Comparison of ENCODE assay signal across 8 mouse cellular contexts in the genomic region with DNA sequence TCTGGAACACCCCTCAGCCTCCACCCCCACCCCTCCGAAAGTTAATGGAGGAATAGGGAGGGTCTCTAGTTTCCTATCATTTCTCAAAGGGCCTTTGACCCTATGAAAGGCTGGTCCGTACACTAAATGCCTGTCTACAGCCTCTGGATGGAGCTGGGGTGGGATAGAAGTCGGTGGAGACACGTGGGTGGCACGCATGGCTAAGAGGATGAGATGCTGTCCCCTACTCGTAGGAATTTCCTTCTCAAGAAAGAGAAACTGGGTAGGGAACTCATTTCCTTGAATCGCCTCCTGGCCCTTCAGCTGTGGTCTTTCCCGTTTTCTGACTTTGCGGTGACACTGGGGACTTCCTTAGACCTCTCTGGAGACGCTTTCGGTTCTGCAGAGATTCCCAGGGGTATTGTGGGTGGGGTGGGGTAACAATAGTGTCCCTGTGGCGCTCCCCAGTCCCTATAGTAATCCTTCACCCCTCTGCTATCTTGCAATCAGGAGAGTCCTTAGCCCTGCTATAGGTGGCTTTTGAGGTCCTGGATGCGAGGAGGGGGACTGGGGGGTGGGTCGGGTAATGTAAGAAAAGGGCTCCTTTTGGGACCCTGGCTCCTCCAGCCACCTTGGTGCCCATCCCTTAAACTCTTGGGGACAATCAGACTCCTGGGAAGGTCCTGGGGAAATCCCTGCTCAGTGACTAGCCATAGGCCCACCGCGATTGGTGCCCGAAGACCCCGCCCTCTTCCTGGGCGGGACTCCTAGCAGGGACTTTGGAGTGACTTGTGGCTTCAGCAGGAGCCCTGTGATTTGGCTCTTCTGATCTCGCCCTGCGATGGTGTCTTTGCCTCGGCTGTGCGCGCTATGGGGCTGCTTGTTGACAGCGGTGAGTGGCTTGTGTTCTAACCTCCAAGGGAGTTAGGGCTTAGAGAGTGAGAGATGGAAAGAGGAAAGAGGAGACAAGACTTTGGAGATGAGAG. TPM values are rescaled to one million over a fixed set of nuclear protein-coding genes. Genes with fewer than 3 reads are reported as not detected.
A peak's percentile ranks its signal among the peaks of the same experiment; 100 is the strongest.
DNase-seq lines count a peak whose midpoint lies in the region; ATAC-seq lines count a peak whose summit lies in the region.

A gene (plus strand): TSS at position 740 of the 965 bp plus-strand sequence.

- DNase-seq in ES-CJ7 (ENCODE audit: low read depth, low spot score) = peak; percentile 74
- DNase-seq in heart, adult 18-20 months = peak; percentile 86 to 91
- DNase-seq in neural tube, embryonic 11.5 days (ENCODE audit: low spot score) = peak; percentile 69
- peak; percentile 40 for DNase-seq in urinary bladder, postnatal 25 days (ENCODE audit: low spot score)
- DNase-seq in left cerebral cortex, postnatal 14 days (ENCODE audit: low spot score in 2 of 2) = no peak

- WGBS in intestine, embryonic 15.5 days = 9% methylated on average over 25 of the region's 25 CpGs
- WGBS in liver, embryonic 16.5 days (ENCODE audit: insufficient replicate concordance) = 8% methylated on average over 25 of the region's 25 CpGs
- WGBS in neural tube, embryonic 11.5 days = 19% methylated on average over 25 of the region's 25 CpGs

- peak within 1 kb of the TSS; percentile 18 for H3K9ac ChIP-seq in intestine, embryonic 15.5 days
- no peak within 1 kb of the TSS for H3K9ac ChIP-seq in liver, embryonic 16.5 days (ENCODE audit: low read depth, low read length)
- peak within 1 kb of the TSS; percentile 26; the same call in 1 of the 2 replicates for H3K9ac ChIP-seq in neural tube, embryonic 11.5 days (ENCODE audit: low read length)

- H3K27ac ChIP-seq in intestine, embryonic 15.5 days = peak within 1 kb of the TSS; percentile 14; the same call in 1 of the 2 replicates
- H3K27ac ChIP-seq in liver, embryonic 16.5 days (ENCODE audit: low read length) = no peak within 1 kb of the TSS
- no peak within 1 kb of the TSS for H3K27ac ChIP-seq in neural tube, embryonic 11.5 days (ENCODE audit: low read depth, low read length)

- ATAC-seq in common myeloid progenitor, adult 5-6 weeks (replicated peaks; ENCODE audit: low read depth, poor library complexity, severe bottlenecking) = peak; percentile 52
- ATAC-seq in intestine, embryonic 15.5 days = peak; percentile 94
- peak; percentile 83 for ATAC-seq in liver, embryonic 16.5 days (ENCODE audit: low read depth)
- ATAC-seq in neural tube, embryonic 11.5 days (ENCODE audit: insufficient read depth, low FRiP score, low TSS enrichment) = no peak; the same call in 1 of the 2 replicates

- peaks cover 7% of the 10 kb centered on the region; the same call in 1 of the 2 replicates for H3K27me3 ChIP-seq in intestine, embryonic 15.5 days (replicated peaks)
- peaks cover 5% of the 10 kb centered on the region for H3K27me3 ChIP-seq in liver, embryonic 16.5 days (ENCODE audit: control insufficient read depth, insufficient read depth, low read depth, low read length)
- H3K27me3 ChIP-seq in neural tube, embryonic 11.5 days (ENCODE audit: control insufficient read depth, insufficient read depth, low read length) = peaks cover 3% of the 10 kb centered on the region; the same call in 1 of the 2 replicates

- intact Hi-C loops in left cerebral cortex, postnatal 14 days (cut with DNase I) = no loop called here

- peaks cover 19% of the 10 kb centered on the region for H3K4me1 ChIP-seq in intestine, embryonic 15.5 days (replicated peaks)
- H3K4me1 ChIP-seq in liver, embryonic 16.5 days (ENCODE audit: control insufficient read depth, low read depth, low read length) = no peaks in the 10 kb centered on the region
- no peaks in the 10 kb centered on the region; the same call in 1 of the 2 replicates for H3K4me1 ChIP-seq in neural tube, embryonic 11.5 days (ENCODE audit: control insufficient read depth, insufficient read depth, low read length)

- H3K36me3 ChIP-seq in intestine, embryonic 15.5 days = no peaks in the 10 kb centered on the region
- H3K36me3 ChIP-seq in liver, embryonic 16.5 days (ENCODE audit: control insufficient read depth, insufficient read depth) = no peaks in the 10 kb centered on the region
- H3K36me3 ChIP-seq in neural tube, embryonic 11.5 days (ENCODE audit: control insufficient read depth, insufficient read depth, low read length) = no peaks in the 10 kb centered on the region

- peak within 1 kb of the TSS; percentile 68 for H3K4me2 ChIP-seq in intestine, embryonic 15.5 days (replicated peaks)
- peak within 1 kb of the TSS; percentile 52 for H3K4me2 ChIP-seq in liver, embryonic 16.5 days (ENCODE audit: low read depth, low read length)
- H3K4me2 ChIP-seq in neural tube, embryonic 11.5 days (ENCODE audit: low read depth) = peak within 1 kb of the TSS; percentile 41

- H3K4me3 ChIP-seq in intestine, embryonic 15.5 days (replicated peaks) = peak within 1 kb of the TSS; percentile 39
- H3K4me3 ChIP-seq in liver, embryonic 16.5 days (ENCODE audit: low read depth, low read length) = peak within 1 kb of the TSS; percentile 48
- H3K4me3 ChIP-seq in neural tube, embryonic 11.5 days (ENCODE audit: low read depth, low read length) = peak within 1 kb of the TSS; percentile 17

- no peaks in the 10 kb centered on the region for H3K9me3 ChIP-seq in intestine, embryonic 15.5 days
- no peaks in the 10 kb centered on the region for H3K9me3 ChIP-seq in liver, embryonic 16.5 days (replicated peaks; ENCODE audit: control insufficient read depth, low read length)
- no peaks in the 10 kb centered on the region for H3K9me3 ChIP-seq in neural tube, embryonic 11.5 days (ENCODE audit: control insufficient read depth, low read length)

RNA-seq across cellular contexts. Expression of the gene that starts here (rescaled TPM):
- total RNA-seq in common myeloid progenitor, adult 5-6 weeks (2017) = 0.41 TPM in 1 of 2 replicates, not detected in the other
- 1 to 10 TPM; 1.6 to 2.3 TPM for total RNA-seq in heart, adult 18-20 months (2021)
- polyA plus RNA-seq in intestine, embryonic 15.5 days (2015; fragmentation: Nextera tagmentation; extraction: Ambion mirVana) = 8.5 and 9.3 TPM in 2 replicates
- polyA plus RNA-seq in liver, embryonic 16.5 days (2015; fragmentation: Nextera tagmentation; extraction: Ambion mirVana) = 2.6 and 3.0 TPM in 2 replicates
- 8.5 and 8.9 TPM in 2 replicates for polyA plus RNA-seq in neural tube, embryonic 11.5 days (2014; fragmentation: Nextera tagmentation; extraction: Ambion mirVana)
- 1 to 10 TPM in 1 of 2 experiments, under 1 TPM in 1; 0.82 to 1.4 TPM for total RNA-seq in left cerebral cortex, postnatal 14 days (2021)

Comparison
In these comparisons a context has a peak if more than half of its experiments do, and no peak if none do; other contexts are left out.
1. Peak in ATAC-seq in common myeloid progenitor, adult 5-6 weeks; RNA of the gene not detected or under 1 TPM.
2. DNase-seq: peak in ES-CJ7 (single experiment), heart, adult 18-20 months (2 of 2), neural tube, embryonic 11.5 days (single experiment) and urinary bladder, postnatal 25 days (single experiment); none in left cerebral cortex, postnatal 14 days (0 of 2).
3. Peak in every context shown above with its lines, with median percentiles within 50 percentile points of each other: H3K4me2 ChIP-seq and H3K4me3 ChIP-seq.